Mouse (Mus musculus) kidney, embryonic 16.5 days (tissue): ENCODE results near the gene Tcap. TPM values are rescaled to one million over a fixed set of nuclear protein-coding genes. Genes with fewer than 3 reads are reported as not detected.
A peak's percentile ranks its signal among the peaks of the same experiment; 100 is the strongest.

ENCODE experiments used
- ATAC-seq: fragments of 200-750 bp; cut with Nextera tagmentation; 2 replicates; pipeline ENCODE4 v1.8.0; 2017; ENCODE audit warnings: moderate TSS enrichment; ENCODE audit not compliant: low FRiP score, low TSS enrichment
- H3K27ac ChIP-seq: fragments of 300-500 bp; sonication (generic); 2 replicates; pipeline ENCODE4 v1.5.1; 2014; ENCODE audit warnings: low read length
- H3K27me3 ChIP-seq: fragments of 300-500 bp; sonication (generic); 2 replicates; pipeline ENCODE4 v1.6.1; 2014; ENCODE audit warnings: low read length, control low read depth, mixed read lengths; ENCODE audit not compliant: insufficient read depth
- H3K36me3 ChIP-seq: fragments of 300-500 bp; sonication (generic); 2 replicates; pipeline ENCODE4 v1.6.1; 2014; ENCODE audit warnings: low read length, control low read depth, mixed read lengths; ENCODE audit not compliant: insufficient read depth
- H3K4me1 ChIP-seq: fragments of 300-500 bp; sonication (generic); 2 replicates; pipeline ENCODE4 v1.6.1; 2014; ENCODE audit warnings: low read length, control low read depth, mixed read lengths; ENCODE audit not compliant: insufficient read depth
- H3K4me2 ChIP-seq: fragments of 300-500 bp; sonication (generic); replicated peaks from 2 replicates; pipeline ENCODE4 v1.6.1; 2014; ENCODE audit warnings: low read depth, low read length
- H3K4me3 ChIP-seq: fragments of 300-500 bp; sonication (generic); 2 replicates; pipeline ENCODE4 v1.5.1; 2014; ENCODE audit warnings: mild to moderate bottlenecking, low read length
- H3K9ac ChIP-seq: fragments of 300-500 bp; sonication (generic); replicated peaks from 2 replicates; pipeline ENCODE4 v1.6.1; 2014; ENCODE audit warnings: low read length
- H3K9me3 ChIP-seq: fragments of 300-500 bp; sonication (generic); 2 replicates; pipeline ENCODE4 v1.6.1; 2016; ENCODE audit warnings: low read length, control low read depth
- WGBS: fragments of 180-500 bp; shearing (Covaris S2); extraction: QIAGEN DNeasy Blood & Tissue Kit; methylation state at CpG from one replicate; pipeline ENCODE4 v1.1.7; 2014; 5-methylcytosine and 5-hydroxymethylcytosine counted together
- polyA plus RNA-seq: library from polyadenylated mRNA; unstranded; fragments of >200 nt; fragmentation: Nextera tagmentation; extraction: Ambion mirVana; gene quantifications from 2 replicates; pipeline ENCODE4 v1.2.1, GENCODE M21; 2015

Tcap gene
- polyA plus RNA-seq, 1 experiment from 2014 or later: 2.7 TPM

DNA sequence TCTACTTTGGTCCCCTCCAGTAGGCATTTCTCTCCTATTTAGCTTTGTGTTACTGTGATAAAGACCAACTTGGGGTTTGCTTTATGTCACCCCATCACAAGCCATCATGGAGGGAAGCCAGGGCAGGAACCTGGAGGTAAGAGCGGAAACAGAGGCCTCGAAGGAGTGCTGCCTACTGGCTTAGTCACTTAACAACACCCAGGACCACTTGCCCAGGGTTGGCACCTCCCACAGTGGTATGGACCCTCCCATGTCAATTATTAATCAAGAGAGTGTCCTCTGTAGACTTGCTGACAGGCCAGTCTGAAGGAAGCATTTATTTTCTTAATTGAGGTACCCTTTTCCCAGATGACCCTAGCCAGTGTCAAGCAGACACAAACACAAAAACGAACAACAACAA, 17.2 kb downstream of the Tcap start:
- H3K4me1 ChIP-seq: peaks cover 13% of the 10 kb centered on the region; the same call in 1 of the 2 replicates
- 33% methylated on average over 3 of the region's 3 CpGs for WGBS
- no peaks in the 10 kb centered on the region for H3K27me3 ChIP-seq
- peak overlapping the region; percentile 83 for H3K9ac ChIP-seq
- no peaks in the 10 kb centered on the region for H3K36me3 ChIP-seq
- H3K9me3 ChIP-seq: no peaks in the 10 kb centered on the region
- H3K4me3 ChIP-seq: peak overlapping the region; percentile 71
- H3K27ac ChIP-seq: peak overlapping the region; percentile 99
- H3K4me2 ChIP-seq: peak overlapping the region; percentile 82
- ATAC-seq: peak; percentile 79; the same call in 1 of the 2 replicates

DNA sequence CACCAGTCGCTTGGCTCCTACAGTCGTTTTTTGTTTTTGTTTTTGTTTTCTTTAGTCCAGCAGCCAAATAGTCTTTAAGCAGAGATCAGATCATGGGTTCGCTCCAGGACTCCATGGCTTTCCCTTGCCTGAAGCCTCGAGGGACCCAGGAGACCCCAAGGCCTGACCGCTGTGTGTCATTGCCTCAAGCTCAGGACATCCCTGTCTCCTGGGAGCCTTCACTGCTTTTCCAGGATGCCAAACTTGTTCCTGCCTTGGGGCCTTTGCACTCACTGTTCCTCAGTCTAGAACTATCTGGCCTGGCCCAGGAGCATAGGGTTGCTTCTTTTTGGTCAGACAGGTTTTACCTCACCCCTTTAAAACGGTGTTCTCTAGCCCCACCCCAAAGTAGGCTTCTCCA, 23.0 kb downstream of the Tcap start:
- H3K9ac ChIP-seq: no peak overlapping the region
- H3K9me3 ChIP-seq: no peaks in the 10 kb centered on the region
- no peaks in the 10 kb centered on the region for H3K36me3 ChIP-seq
- H3K27me3 ChIP-seq: no peaks in the 10 kb centered on the region
- peaks cover 22% of the 10 kb centered on the region for H3K4me1 ChIP-seq
- H3K27ac ChIP-seq: no peak overlapping the region
- H3K4me2 ChIP-seq: no peak overlapping the region
- ATAC-seq: no peak
- WGBS: 61% methylated on average over 6 of the region's 6 CpGs
- H3K4me3 ChIP-seq: no peak overlapping the region

DNA sequence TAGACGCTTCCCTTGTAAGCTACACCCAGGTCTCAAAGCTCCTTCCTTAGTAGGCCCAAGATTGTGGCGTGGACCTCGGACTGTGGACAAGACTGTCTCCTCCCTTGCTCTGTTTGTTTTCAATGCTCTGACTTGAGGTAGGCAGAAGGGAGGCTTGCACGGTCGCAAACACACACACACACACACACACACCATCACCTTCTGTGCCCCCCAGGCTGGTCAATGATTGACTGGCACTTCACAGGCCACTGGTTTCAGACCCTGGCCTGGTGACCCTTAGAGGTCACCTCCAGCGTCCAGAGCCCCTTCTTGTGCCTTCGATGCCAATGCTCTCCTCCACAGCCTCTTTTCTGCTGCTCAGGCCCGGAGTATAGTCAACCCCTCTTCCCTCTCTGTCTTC, 25.3 kb downstream of the Tcap start:
- peak overlapping the region; percentile 50 for H3K4me2 ChIP-seq
- peaks cover 33% of the 10 kb centered on the region for H3K4me1 ChIP-seq
- peak overlapping the region; percentile 15 for H3K4me3 ChIP-seq
- peak; percentile 69 for ATAC-seq
- H3K9me3 ChIP-seq: no peaks in the 10 kb centered on the region
- peak overlapping the region; percentile 55 for H3K9ac ChIP-seq
- no peaks in the 10 kb centered on the region for H3K27me3 ChIP-seq
- no peaks in the 10 kb centered on the region for H3K36me3 ChIP-seq
- H3K27ac ChIP-seq: peak overlapping the region; percentile 94
- 28% methylated on average over 8 of the region's 8 CpGs for WGBS

DNA sequence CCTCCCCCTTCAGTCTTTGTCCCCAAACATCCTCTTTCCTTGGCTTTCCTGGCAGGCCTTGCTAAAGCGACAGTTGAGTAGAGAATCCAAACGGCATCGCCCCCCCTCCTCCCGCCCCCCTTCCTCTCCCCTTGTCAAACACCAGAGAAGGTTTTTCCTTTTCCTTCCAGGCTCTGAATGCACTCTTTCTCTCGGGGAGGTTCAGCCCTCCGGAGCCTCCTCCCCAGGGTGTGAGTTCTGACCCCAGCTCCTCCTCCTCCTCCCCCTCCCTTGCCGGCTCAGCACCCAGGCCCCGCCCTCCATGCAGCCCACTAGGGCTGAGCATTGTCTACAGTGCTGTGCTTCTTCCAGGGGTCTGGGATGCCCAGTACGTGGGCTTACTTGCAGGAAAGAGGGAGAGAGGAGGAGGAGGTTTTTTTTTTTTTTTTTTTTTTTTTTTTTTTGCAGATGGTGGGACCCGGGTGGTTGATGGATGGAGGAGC, 25.8 kb downstream of the Tcap start:
- WGBS: 0% methylated on average over 10 of the region's 10 CpGs

DNA sequence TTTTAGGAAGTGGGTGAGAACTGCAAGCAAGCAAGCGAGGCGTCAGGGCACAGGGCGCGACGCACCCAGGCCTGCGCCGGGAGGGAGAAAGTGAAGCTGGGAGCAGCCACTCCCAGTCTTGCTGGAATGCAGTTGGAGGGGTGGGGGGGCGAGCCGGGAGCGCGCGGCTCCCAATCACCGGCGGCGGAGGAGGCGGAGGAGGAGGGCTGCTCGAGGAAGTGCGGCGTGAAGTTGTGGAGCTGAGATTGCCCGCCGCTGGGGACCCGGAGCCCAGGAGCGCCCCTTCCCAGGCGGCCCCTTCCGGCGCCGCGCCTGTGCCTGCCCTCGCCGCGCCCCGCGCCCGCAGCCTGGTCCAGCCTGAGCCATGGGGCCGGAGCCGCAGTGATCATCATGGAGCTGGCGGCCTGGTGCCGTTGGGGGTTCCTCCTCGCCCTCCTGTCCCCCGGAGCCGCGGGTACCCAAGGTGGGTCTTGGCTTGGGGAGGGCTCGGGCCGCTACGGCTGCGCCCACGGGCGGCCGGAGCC, 28.7 kb downstream of the Tcap start, which contains the start of gene Erbb2:
Erbb2 (plus strand) TSS at position 198 of the 524 bp plus-strand sequence.
- Histone ChIP-seq H3K9me3 (no peaks in the 10 kb centered on the region), H3K27me3 (no peaks in the 10 kb centered on the region), H3K4me2 (peak within 1 kb of the TSS; percentile 82), H3K4me3 (peak within 1 kb of the TSS; percentile 98), H3K36me3 (no peaks in the 10 kb centered on the region), H3K9ac (peak within 1 kb of the TSS; percentile 97), H3K4me1 (peaks cover 62% of the 10 kb centered on the region), H3K27ac (peak within 1 kb of the TSS; percentile 98)
- WGBS: 1% methylated on average over 38 of the region's 49 CpGs
- peak; percentile 87 for ATAC-seq

More for the DNA sequence above, 25.8 kb downstream of the Tcap start:
- Histone ChIP-seq H3K9me3 (no peaks in the 10 kb centered on the region), H3K4me2 (peak overlapping the region; percentile 50), H3K4me1 (peaks cover 38% of the 10 kb centered on the region), H3K27ac (peak overlapping the region; percentile 94), H3K27me3 (no peaks in the 10 kb centered on the region), H3K4me3 (peak overlapping the region; percentile 15), H3K36me3 (no peaks in the 10 kb centered on the region), H3K9ac (peak overlapping the region; percentile 55)
- peak; percentile 71 for ATAC-seq

DNA sequence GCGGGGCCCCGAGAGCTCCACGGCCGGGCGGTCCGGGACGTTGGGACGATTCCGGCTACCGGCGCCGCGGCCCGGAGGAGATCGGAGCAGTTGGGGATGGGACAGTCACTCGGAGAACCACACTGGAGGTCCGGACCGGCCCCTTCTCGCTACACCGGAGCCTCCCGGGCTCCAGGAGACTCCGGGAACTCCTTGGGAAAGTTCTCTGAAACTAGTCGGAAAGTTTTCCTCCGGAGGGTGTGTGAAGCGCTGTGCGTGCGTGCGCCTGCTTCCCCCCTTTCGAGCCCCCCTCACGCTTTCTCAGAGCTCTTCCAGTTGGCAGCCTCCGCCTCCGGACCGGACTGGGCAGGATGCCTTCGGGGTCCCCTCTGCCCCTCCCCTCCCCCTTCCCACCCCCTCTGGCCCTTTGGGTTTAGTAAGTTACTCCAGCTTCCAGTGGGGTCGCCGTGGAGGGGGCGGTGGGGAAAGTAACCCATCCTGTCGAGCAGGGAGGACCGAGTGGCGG, 29.2 kb downstream of the Tcap start:
- H3K27me3 ChIP-seq: no peaks in the 10 kb centered on the region
- peak; percentile 36 for ATAC-seq
- H3K4me2 ChIP-seq: peak overlapping the region; percentile 82
- peaks cover 65% of the 10 kb centered on the region for H3K4me1 ChIP-seq
- under 1% methylated on average over 40 of the region's 40 CpGs for WGBS
- no peaks in the 10 kb centered on the region for H3K36me3 ChIP-seq
- H3K4me3 ChIP-seq: peak overlapping the region; percentile 98
- no peaks in the 10 kb centered on the region for H3K9me3 ChIP-seq
- peak overlapping the region; percentile 98 for H3K27ac ChIP-seq
- peak overlapping the region; percentile 97 for H3K9ac ChIP-seq

DNA sequence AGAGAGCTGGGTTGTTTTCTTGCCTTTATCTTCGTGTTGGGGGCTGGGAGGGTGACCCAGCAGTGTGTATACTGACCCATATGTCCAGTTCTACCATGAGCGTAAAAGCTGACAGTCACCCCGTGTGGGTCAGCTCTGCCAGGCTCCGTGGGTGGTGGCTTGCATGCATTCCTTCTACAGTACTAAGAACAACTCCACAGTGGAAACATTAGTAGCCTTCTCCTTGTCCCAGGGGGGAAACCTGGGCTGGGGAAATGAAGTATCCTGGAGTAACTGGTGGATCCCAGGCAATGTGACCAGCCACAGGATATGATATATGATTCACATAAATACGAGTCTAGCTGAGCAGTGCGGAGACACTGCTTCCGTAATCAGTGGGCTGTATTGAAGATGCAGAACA, 30.1 kb downstream of the Tcap start:
- Histone ChIP-seq H3K9me3 (no peaks in the 10 kb centered on the region), H3K27ac (peak overlapping the region; percentile 28), H3K9ac (peak overlapping the region; percentile 97), H3K4me1 (peaks cover 70% of the 10 kb centered on the region), H3K27me3 (no peaks in the 10 kb centered on the region), H3K36me3 (no peaks in the 10 kb centered on the region), H3K4me2 (peak overlapping the region; percentile 82), H3K4me3 (peak overlapping the region; percentile 98)
- no peak for ATAC-seq
- 9% methylated on average over 7 of the region's 7 CpGs for WGBS

DNA sequence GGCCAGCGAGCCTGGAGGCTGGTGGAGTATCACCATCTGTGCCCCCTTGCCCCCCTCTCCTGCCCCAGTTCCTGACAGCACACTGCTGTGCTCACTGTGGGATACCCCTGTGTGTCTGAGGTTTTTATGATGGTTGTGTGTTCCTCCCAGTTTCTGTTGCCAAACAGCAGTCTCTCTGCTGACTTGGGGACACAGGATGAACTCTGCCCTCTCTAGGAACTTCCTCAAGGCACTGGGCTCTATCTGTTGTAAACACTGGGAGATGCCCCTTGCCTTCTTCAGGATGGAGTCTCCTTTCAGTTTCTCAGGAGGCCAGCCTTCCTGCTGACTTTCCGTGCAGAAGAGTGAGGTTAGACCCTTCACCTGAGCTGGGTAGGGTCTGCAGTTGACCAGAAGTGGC, 30.6 kb downstream of the Tcap start:
- Histone ChIP-seq H3K4me3 (peak overlapping the region; percentile 98), H3K27me3 (no peaks in the 10 kb centered on the region), H3K9ac (peak overlapping the region; percentile 97), H3K27ac (no peak overlapping the region), H3K4me2 (peak overlapping the region; percentile 82), H3K36me3 (no peaks in the 10 kb centered on the region), H3K9me3 (no peaks in the 10 kb centered on the region), H3K4me1 (peaks cover 70% of the 10 kb centered on the region)
- no peak for ATAC-seq
- WGBS: 40% methylated on average over 2 of the region's 2 CpGs

DNA sequence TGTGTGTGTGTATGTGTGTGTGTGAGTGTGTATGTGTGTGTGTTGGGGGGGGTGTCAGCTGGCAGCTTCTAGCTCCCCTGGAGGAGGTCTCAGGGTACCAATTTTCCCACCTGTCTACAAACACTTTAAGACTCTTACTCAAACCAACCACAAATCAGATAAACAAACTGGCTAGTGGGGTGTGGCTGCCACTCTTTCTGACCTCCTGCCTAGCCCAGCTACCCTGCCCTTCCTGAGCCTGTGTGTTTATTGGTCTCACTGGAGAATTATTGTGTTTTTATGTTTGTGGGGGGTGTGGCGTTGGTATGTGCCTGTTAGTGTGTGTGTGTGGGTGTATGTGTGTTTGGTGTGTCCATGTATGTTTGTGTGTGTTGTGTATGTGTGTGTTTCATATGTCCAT, 33.5 kb downstream of the Tcap start:
- 84% methylated on average over 1 of the region's 1 CpGs for WGBS
- no peak overlapping the region for H3K4me3 ChIP-seq
- H3K36me3 ChIP-seq: peaks cover 7% of the 10 kb centered on the region; the same call in 1 of the 2 replicates
- ATAC-seq: no peak
- H3K27me3 ChIP-seq: no peaks in the 10 kb centered on the region
- no peak overlapping the region for H3K9ac ChIP-seq
- peaks cover 59% of the 10 kb centered on the region for H3K4me1 ChIP-seq
- no peak overlapping the region for H3K27ac ChIP-seq
- H3K9me3 ChIP-seq: no peaks in the 10 kb centered on the region
- no peak overlapping the region for H3K4me2 ChIP-seq

DNA sequence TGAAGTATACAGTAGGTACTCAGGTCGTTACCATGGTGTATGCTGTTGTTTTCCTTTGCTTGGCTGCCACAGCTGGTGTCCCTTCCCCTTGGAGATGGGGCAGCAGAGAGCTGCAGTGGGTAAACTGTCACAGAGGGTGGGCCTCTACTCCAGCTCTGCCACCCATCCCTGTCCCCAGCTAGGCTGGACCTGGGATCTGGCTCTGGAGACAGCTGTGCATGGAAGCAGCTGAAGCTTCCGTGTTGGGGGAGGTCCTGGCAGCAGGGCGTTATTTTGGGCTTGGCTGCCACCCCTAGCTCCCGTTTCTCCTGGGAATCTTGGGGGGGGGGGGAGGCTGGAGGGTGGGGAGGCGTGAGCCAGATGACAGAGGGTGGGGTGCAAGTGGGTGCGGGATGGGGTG, 34.7 kb downstream of the Tcap start:
- Histone ChIP-seq H3K9me3 (no peaks in the 10 kb centered on the region), H3K9ac (no peak overlapping the region), H3K27me3 (no peaks in the 10 kb centered on the region), H3K36me3 (peaks cover 16% of the 10 kb centered on the region), H3K4me2 (no peak overlapping the region), H3K27ac (no peak overlapping the region), H3K4me3 (no peak overlapping the region), H3K4me1 (peaks cover 58% of the 10 kb centered on the region)
- no peak for ATAC-seq
- 71% methylated on average over 6 of the region's 6 CpGs for WGBS
